Mouse (Mus musculus) liver, embryonic 13.5 days (tissue): ENCODE data around the gene Dnajb8. TPM values are rescaled to one million over a fixed set of nuclear protein-coding genes. Genes with fewer than 3 reads are reported as not detected.

ENCODE experiments used
- ATAC-seq: fragments of 200-750 bp; cut with Nextera tagmentation; 2 replicates; pipeline ENCODE4 v1.8.0; 2017; ENCODE audit warnings: low read depth, mild to moderate bottlenecking, moderate number of reproducible peaks, moderate library complexity
- DNase-seq: peaks from one replicate; pipeline ENCODE4 v3.0.0; 2022
- H3K27ac ChIP-seq: fragments of 300-500 bp; sonication (generic); 2 replicates; pipeline ENCODE4 v1.5.1; 2015; ENCODE audit warnings: moderate library complexity, mild to moderate bottlenecking, inconsistent platforms
- H3K27me3 ChIP-seq: fragments of 300-500 bp; sonication (generic); 2 replicates; pipeline ENCODE4 v1.6.1; 2015; ENCODE audit warnings: mild to moderate bottlenecking, inconsistent platforms
- H3K36me3 ChIP-seq: fragments of 300-500 bp; sonication (generic); 2 replicates; pipeline ENCODE4 v1.6.1; 2015; ENCODE audit warnings: mild to moderate bottlenecking, inconsistent platforms
- H3K4me1 ChIP-seq: fragments of 300-500 bp; sonication (generic); replicated peaks from 2 replicates; pipeline ENCODE4 v1.6.1; 2015; ENCODE audit warnings: inconsistent platforms
- H3K4me2 ChIP-seq: fragments of 300-500 bp; sonication (generic); 2 replicates; pipeline ENCODE4 v1.6.1; 2015; ENCODE audit warnings: inconsistent platforms, mild to moderate bottlenecking, moderate library complexity
- H3K4me3 ChIP-seq: fragments of 300-500 bp; sonication (generic); replicated peaks from 2 replicates; pipeline ENCODE4 v1.5.1; 2015; ENCODE audit warnings: mild to moderate bottlenecking, inconsistent platforms
- H3K9ac ChIP-seq: fragments of 300-500 bp; sonication (generic); 2 replicates; pipeline ENCODE4 v1.6.1; 2015; ENCODE audit warnings: mild to moderate bottlenecking, inconsistent platforms
- H3K9me3 ChIP-seq: fragments of 300-500 bp; sonication (generic); replicated peaks from 2 replicates; pipeline ENCODE4 v1.6.1; 2016; ENCODE audit warnings: inconsistent platforms
- WGBS: fragments of 180-500 bp; shearing (Covaris S2); methylation state at CpG from one replicate; pipeline ENCODE4 v1.1.7; 2015; ENCODE audit not compliant: insufficient replicate concordance; 5-methylcytosine and 5-hydroxymethylcytosine counted together
- polyA plus RNA-seq: library from polyadenylated mRNA; unstranded; fragments of >200 nt; fragmentation: Nextera tagmentation; extraction: Ambion mirVana; gene quantifications from 2 replicates; pipeline ENCODE4 v1.2.1, GENCODE M21; 2015

Dnajb8 gene
- polyA plus RNA-seq, 1 experiment from 2014 or later = not detected

GRCm38 (mm10) chr6:88199718-88200692 lies 22.1 kb upstream of the Dnajb8 start:
- H3K4me3 ChIP-seq = peak overlapping the region; percentile 58
- H3K9me3 ChIP-seq = no peaks in the 10 kb centered on the region
- peak overlapping the region; percentile 73 for H3K4me2 ChIP-seq
- no peaks in the 10 kb centered on the region for H3K36me3 ChIP-seq
- no peak for ATAC-seq
- peaks cover 76% of the 10 kb centered on the region for H3K4me1 ChIP-seq
- peaks cover 98% of the 10 kb centered on the region for H3K27me3 ChIP-seq
- 18% methylated on average over 50 of the region's 50 CpGs for WGBS
- no peak overlapping the region for H3K27ac ChIP-seq
- no peak for DNase-seq
- no peak overlapping the region; the same call in 1 of the 2 replicates for H3K9ac ChIP-seq

GRCm38 (mm10) chr6:88200693-88201609 lies 21.1 kb upstream of the Dnajb8 start:
- WGBS = 39% methylated on average over 20 of the region's 20 CpGs
- 0 out of 2 replicates have a peak overlapping the region, but pooled peaks have one; percentile 58 for H3K4me3 ChIP-seq
- peaks cover 97% of the 10 kb centered on the region for H3K27me3 ChIP-seq
- H3K4me2 ChIP-seq = peak overlapping the region; percentile 73
- peaks cover 77% of the 10 kb centered on the region for H3K4me1 ChIP-seq
- DNase-seq (no peak), ATAC-seq (no peak)
- H3K36me3 ChIP-seq = no peaks in the 10 kb centered on the region
- no peak overlapping the region for H3K27ac ChIP-seq
- H3K9me3 ChIP-seq = no peaks in the 10 kb centered on the region
- no peak overlapping the region for H3K9ac ChIP-seq

- Histone ChIP-seq H3K27me3 (peaks cover 93% of the 10 kb centered on the region), H3K9me3 (no peaks in the 10 kb centered on the region), H3K27ac (no peak overlapping the region), H3K36me3 (no peaks in the 10 kb centered on the region), H3K4me3 (no peak overlapping the region; the same call in 1 of the 2 replicates), H3K9ac (no peak overlapping the region), H3K4me1 (peaks cover 77% of the 10 kb centered on the region), H3K4me2 (peak overlapping the region; percentile 58)
- no peak for ATAC-seq
- no peak for DNase-seq
- 18% methylated on average over 15 of the region's 15 CpGs for WGBS
These were observed 20.0 kb upstream of the Dnajb8 start for GRCm38 (mm10) chr6:88201926-88202700.

- H3K9me3 ChIP-seq = no peaks in the 10 kb centered on the region
- peak overlapping the region; percentile 16 for H3K4me3 ChIP-seq
- peak overlapping the region; percentile 60 for H3K9ac ChIP-seq
- under 1% methylated on average over 24 of the region's 24 CpGs for WGBS
- ATAC-seq (peak; percentile 66), DNase-seq (peak; percentile 64)
- peak overlapping the region; percentile 58 for H3K4me2 ChIP-seq
- H3K4me1 ChIP-seq = peaks cover 68% of the 10 kb centered on the region
- peak overlapping the region; percentile 72 for H3K27ac ChIP-seq
- peaks cover 93% of the 10 kb centered on the region for H3K27me3 ChIP-seq
- H3K36me3 ChIP-seq = no peaks in the 10 kb centered on the region
These were observed 19.0 kb upstream of the Dnajb8 start for GRCm38 (mm10) chr6:88202921-88203690.

- Histone ChIP-seq H3K4me1 (peaks cover 60% of the 10 kb centered on the region), H3K27me3 (peaks cover 87% of the 10 kb centered on the region), H3K27ac (peak overlapping the region; percentile 72), H3K9ac (peak overlapping the region; percentile 60; the same call in 1 of the 2 replicates), H3K4me2 (peak overlapping the region; percentile 58), H3K4me3 (peak overlapping the region; percentile 16; the same call in 1 of the 2 replicates), H3K36me3 (no peaks in the 10 kb centered on the region), H3K9me3 (no peaks in the 10 kb centered on the region)
- 50% methylated on average over 10 of the region's 10 CpGs for WGBS
- DNase-seq (no peak), ATAC-seq (no peak)
These were observed 18.2 kb upstream of the Dnajb8 start for GRCm38 (mm10) chr6:88203791-88204405.

GRCm38 (mm10) chr6:88204531-88205385 lies 17.3 kb upstream of the Dnajb8 start:
- no peak overlapping the region for H3K4me2 ChIP-seq
- H3K9me3 ChIP-seq = no peaks in the 10 kb centered on the region
- H3K4me3 ChIP-seq = no peak overlapping the region
- peaks cover 51% of the 10 kb centered on the region for H3K4me1 ChIP-seq
- H3K36me3 ChIP-seq = no peaks in the 10 kb centered on the region
- H3K27ac ChIP-seq = no peak overlapping the region
- 62% methylated on average over 25 of the region's 25 CpGs for WGBS
- H3K27me3 ChIP-seq = peaks cover 78% of the 10 kb centered on the region
- H3K9ac ChIP-seq = no peak overlapping the region
- DNase-seq (no peak), ATAC-seq (no peak)

GRCm38 (mm10) chr6:88205386-88205700 lies 16.7 kb upstream of the Dnajb8 start:
- 58% methylated on average over 7 of the region's 7 CpGs for WGBS
- H3K27ac ChIP-seq = no peak overlapping the region
- ATAC-seq = no peak
- no peaks in the 10 kb centered on the region for H3K9me3 ChIP-seq
- H3K27me3 ChIP-seq = peaks cover 73% of the 10 kb centered on the region
- H3K4me2 ChIP-seq = no peak overlapping the region
- DNase-seq = no peak
- no peak overlapping the region; the same call in 1 of the 2 replicates for H3K9ac ChIP-seq
- no peak overlapping the region for H3K4me3 ChIP-seq
- H3K36me3 ChIP-seq = no peaks in the 10 kb centered on the region
- peaks cover 47% of the 10 kb centered on the region for H3K4me1 ChIP-seq

- no peak overlapping the region for H3K27ac ChIP-seq
- peaks cover 47% of the 10 kb centered on the region for H3K4me1 ChIP-seq
- H3K4me2 ChIP-seq = no peak overlapping the region
- no peaks in the 10 kb centered on the region for H3K9me3 ChIP-seq
- H3K4me3 ChIP-seq = no peak overlapping the region
- H3K36me3 ChIP-seq = no peaks in the 10 kb centered on the region
- peaks cover 67% of the 10 kb centered on the region for H3K27me3 ChIP-seq
- no peak overlapping the region for H3K9ac ChIP-seq
- 61% methylated on average over 9 of the region's 9 CpGs for WGBS
- DNase-seq = no peak
- no peak for ATAC-seq
These were observed 16.1 kb upstream of the Dnajb8 start for GRCm38 (mm10) chr6:88205937-88206336.

- no peak overlapping the region for H3K9ac ChIP-seq
- H3K4me1 ChIP-seq = peaks cover 46% of the 10 kb centered on the region
- 20% methylated on average over 7 of the region's 7 CpGs for WGBS
- H3K27ac ChIP-seq = no peak overlapping the region; the same call in 1 of the 2 replicates
- H3K9me3 ChIP-seq = no peaks in the 10 kb centered on the region
- no peak for DNase-seq
- H3K36me3 ChIP-seq = no peaks in the 10 kb centered on the region
- no peak for ATAC-seq
- H3K4me2 ChIP-seq = no peak overlapping the region
- H3K4me3 ChIP-seq = no peak overlapping the region
- H3K27me3 ChIP-seq = peaks cover 60% of the 10 kb centered on the region
These were observed 15.5 kb upstream of the Dnajb8 start for GRCm38 (mm10) chr6:88206566-88206965.
